Mouse (Mus musculus) embryonic facial prominence, embryonic 14.5 days (tissue): Measurements from ENCODE around the gene Ndufs3. TPM values are rescaled to one million over a fixed set of nuclear protein-coding genes. Genes with fewer than 3 reads are reported as not detected.
"Not testable (repeated sequence)": the region's sequence is repeated elsewhere in the genome, so short reads cannot be mapped to it uniquely, and the experiment has no call there.

Source experiments
- ATAC-seq: fragments of 200-750 bp; cut with Nextera tagmentation; 2 replicates; pipeline ENCODE4 v1.8.0; 2017; ENCODE audit warnings: low read depth, moderate number of reproducible peaks, moderate TSS enrichment
- DNase-seq: peaks from one replicate; pipeline ENCODE4 v3.0.0-alpha.2; 2015; ENCODE audit warnings: low spot score
- H3K27ac ChIP-seq: fragments of 300-500 bp; sonication (generic); replicated peaks from 2 replicates; pipeline ENCODE4 v1.5.1; 2014; ENCODE audit warnings: low read depth, mild to moderate bottlenecking, low read length, moderate library complexity
- H3K27me3 ChIP-seq: fragments of 300-500 bp; sonication (generic); replicated peaks from 2 replicates; pipeline ENCODE4 v1.6.1; 2014; ENCODE audit warnings: low read length; ENCODE audit not compliant: control insufficient read depth, insufficient read depth
- H3K36me3 ChIP-seq: fragments of 300-500 bp; sonication (generic); 2 replicates; pipeline ENCODE4 v1.6.1; 2014; ENCODE audit warnings: low read length, mixed read lengths; ENCODE audit not compliant: control insufficient read depth, insufficient read depth
- H3K4me1 ChIP-seq: fragments of 300-500 bp; sonication (generic); 2 replicates; pipeline ENCODE4 v1.6.1; 2014; ENCODE audit warnings: antibody characterized with exemption, low read length; ENCODE audit not compliant: control insufficient read depth, insufficient read depth
- H3K4me2 ChIP-seq: fragments of 300-500 bp; sonication (generic); 2 replicates; pipeline ENCODE4 v1.6.1; 2014; ENCODE audit warnings: low read depth, mild to moderate bottlenecking, low read length, moderate library complexity, mixed read lengths
- H3K4me3 ChIP-seq: fragments of 300-500 bp; sonication (generic); 2 replicates; pipeline ENCODE4 v1.5.1; 2014; ENCODE audit warnings: low read depth, mild to moderate bottlenecking, low read length
- H3K9ac ChIP-seq: fragments of 300-500 bp; sonication (generic); 2 replicates; pipeline ENCODE4 v1.6.1; 2014; ENCODE audit warnings: low read depth, mild to moderate bottlenecking, low read length, moderate library complexity, mixed read lengths
- H3K9me3 ChIP-seq: fragments of 300-500 bp; sonication (generic); 2 replicates; pipeline ENCODE4 v1.6.1; 2016; ENCODE audit warnings: low read length; ENCODE audit not compliant: control insufficient read depth
- whole genome bisulfite sequencing: fragments of 180-500 bp; shearing (Covaris S2); extraction: QIAGEN DNeasy Blood & Tissue Kit; methylation state at CpG from one replicate; pipeline ENCODE4 v1.1.7; 2014; 5-methylcytosine and 5-hydroxymethylcytosine counted together
- polyA plus RNA-seq: library from polyadenylated mRNA; unstranded; fragments of >200 nt; fragmentation: Nextera tagmentation; extraction: Ambion mirVana; gene quantifications from 2 replicates; pipeline ENCODE4 v1.2.1, GENCODE M21; 2014

The Ndufs3 gene
- polyA plus RNA-seq, 1 experiment from 2014 or later: 203 TPM

DNA sequence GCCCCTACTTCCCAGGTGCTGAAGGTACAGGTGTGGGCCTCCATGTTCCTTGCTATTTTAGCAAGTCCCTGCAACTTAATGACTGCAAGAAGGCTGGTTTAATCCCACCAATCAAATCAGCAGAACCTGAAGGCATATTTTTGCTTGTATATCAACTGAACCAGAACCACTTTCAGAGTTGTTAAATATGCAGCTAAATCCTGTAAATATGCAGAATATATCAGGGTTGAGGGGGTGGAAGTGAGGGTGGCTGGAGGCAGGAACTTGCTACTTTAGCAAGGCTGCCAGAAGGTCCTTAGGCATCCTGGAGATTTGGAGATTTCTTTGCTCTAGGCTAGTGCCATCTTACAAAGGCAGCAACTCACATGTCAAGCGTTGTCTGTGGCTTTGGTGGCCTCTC lies 10.9 kb upstream of the Ndufs3 start:
- peak overlapping the region; percentile 88 for H3K4me2 ChIP-seq
- H3K9me3 ChIP-seq: no peaks in the 10 kb centered on the region
- 57% methylated on average over 1 of the region's 1 CpGs for WGBS
- no peak overlapping the region for H3K4me3 ChIP-seq
- H3K27ac ChIP-seq: no peak overlapping the region
- peak overlapping the region; percentile 98; the same call in 1 of the 2 replicates for H3K9ac ChIP-seq
- DNase-seq (no peak), ATAC-seq (no peak)
- H3K27me3 ChIP-seq: no peaks in the 10 kb centered on the region
- peaks cover 19% of the 10 kb centered on the region for H3K4me1 ChIP-seq
- peaks cover 41% of the 10 kb centered on the region for H3K36me3 ChIP-seq

DNA sequence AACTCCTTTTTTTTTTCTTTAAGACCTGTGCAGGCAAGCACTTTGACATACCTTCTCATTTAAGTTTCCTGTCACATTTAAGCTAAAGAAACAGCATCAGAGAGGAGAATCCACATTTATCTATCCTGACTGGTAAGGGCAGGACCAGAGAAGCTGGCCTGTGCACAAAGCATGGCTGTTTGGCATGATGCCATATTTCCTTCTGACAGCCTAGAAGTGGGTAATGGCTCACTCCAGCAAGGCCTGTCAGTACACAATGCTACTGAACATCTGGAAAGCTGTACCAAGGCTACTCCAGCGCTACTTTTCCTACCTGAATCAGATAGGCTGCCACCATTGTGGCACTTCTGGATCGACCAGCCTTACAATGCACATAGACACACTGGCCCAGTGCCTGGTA lies 9.0 kb upstream of the Ndufs3 start:
- Histone ChIP-seq H3K9me3 (no peaks in the 10 kb centered on the region), H3K36me3 (peaks cover 59% of the 10 kb centered on the region), H3K27me3 (no peaks in the 10 kb centered on the region), H3K4me1 (peaks cover 19% of the 10 kb centered on the region), H3K27ac (no peak overlapping the region), H3K4me3 (no peak overlapping the region), H3K9ac (no peak overlapping the region), H3K4me2 (no peak overlapping the region)
- no peak for ATAC-seq
- peak; percentile 68 for DNase-seq
- WGBS: 70% methylated on average over 2 of the region's 2 CpGs

DNA sequence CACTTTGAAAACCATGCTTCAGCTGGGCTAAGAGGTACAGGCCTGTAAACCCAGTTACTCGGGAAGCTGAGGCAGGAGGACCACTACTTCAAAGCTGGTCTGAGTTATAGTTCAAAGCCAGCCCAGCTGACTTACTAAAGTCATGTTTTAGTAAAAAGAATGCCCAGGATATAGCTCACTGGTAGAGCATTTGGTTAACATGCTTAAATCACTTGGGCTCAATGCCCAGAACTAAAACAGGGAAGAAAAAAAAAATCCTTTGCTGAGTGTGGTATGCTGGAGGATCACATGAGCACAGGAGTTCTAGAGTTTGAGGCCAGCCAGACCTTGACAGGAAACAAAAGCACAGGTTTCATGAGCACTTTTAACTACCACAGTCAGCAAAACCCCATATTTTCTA lies 7.0 kb upstream of the Ndufs3 start:
- peaks cover 15% of the 10 kb centered on the region for H3K4me1 ChIP-seq
- DNase-seq: no peak
- no peaks in the 10 kb centered on the region for H3K27me3 ChIP-seq
- WGBS: 69% methylated on average over 1 of the region's 1 CpGs
- H3K36me3 ChIP-seq: peaks cover 71% of the 10 kb centered on the region
- no peaks in the 10 kb centered on the region for H3K9me3 ChIP-seq
- H3K27ac ChIP-seq: no peak overlapping the region
- no peak overlapping the region for H3K9ac ChIP-seq
- no peak overlapping the region for H3K4me3 ChIP-seq
- ATAC-seq: no peak
- no peak overlapping the region for H3K4me2 ChIP-seq

DNA sequence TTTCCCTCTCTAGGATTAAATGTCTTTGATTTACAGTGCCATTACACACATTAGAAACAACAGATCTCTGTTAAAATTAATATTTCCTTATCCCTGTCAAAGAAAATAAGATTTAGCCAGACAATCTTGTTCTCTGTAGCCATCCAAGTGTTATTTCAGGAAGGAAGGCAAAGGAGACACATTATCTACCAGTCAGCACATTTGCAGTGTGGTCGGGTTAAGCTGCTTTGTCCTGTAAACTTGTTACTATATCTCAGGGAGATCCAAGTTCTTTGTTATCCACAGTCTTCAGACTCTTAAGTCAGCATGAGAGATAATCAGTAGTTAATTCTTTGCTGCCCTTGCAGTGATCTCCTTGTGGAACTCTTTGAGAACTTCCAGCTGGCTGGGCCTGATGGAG lies 6.2 kb upstream of the Ndufs3 start:
- H3K9ac ChIP-seq: no peak overlapping the region
- ATAC-seq (no peak), DNase-seq (no peak)
- H3K36me3 ChIP-seq: peaks cover 75% of the 10 kb centered on the region
- H3K4me1 ChIP-seq: peaks cover 6% of the 10 kb centered on the region
- WGBS: 82% methylated on average over 1 of the region's 1 CpGs
- H3K27me3 ChIP-seq: no peaks in the 10 kb centered on the region
- no peaks in the 10 kb centered on the region for H3K9me3 ChIP-seq
- no peak overlapping the region for H3K4me3 ChIP-seq
- no peak overlapping the region for H3K27ac ChIP-seq
- no peak overlapping the region for H3K4me2 ChIP-seq

DNA sequence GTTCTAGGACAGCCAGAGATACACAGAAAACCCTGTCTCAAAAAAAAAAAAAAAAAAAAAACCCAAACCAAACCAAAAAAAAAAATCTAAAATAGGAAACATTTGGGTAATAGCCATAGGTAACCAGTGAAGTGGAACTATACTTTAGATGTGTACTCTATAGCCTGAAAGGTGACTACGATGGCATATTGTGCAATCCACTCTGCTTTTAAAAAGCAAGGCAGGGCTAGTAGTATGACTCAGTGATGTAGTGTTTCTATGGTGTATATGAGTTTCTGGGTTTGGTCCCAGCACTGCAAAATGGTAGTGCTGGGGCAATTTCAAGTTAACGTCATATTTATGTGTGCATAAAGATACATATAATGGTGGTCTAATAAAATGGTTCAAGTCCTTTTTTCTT lies 2.1 kb upstream of the Ndufs3 start:
- no peak overlapping the region for H3K4me2 ChIP-seq
- WGBS: 94% methylated on average over 2 of the region's 2 CpGs
- DNase-seq: no peak
- H3K4me3 ChIP-seq: no peak overlapping the region
- no peaks in the 10 kb centered on the region for H3K27me3 ChIP-seq
- ATAC-seq: no peak
- H3K9ac ChIP-seq: no peak overlapping the region
- peaks cover 60% of the 10 kb centered on the region for H3K36me3 ChIP-seq
- H3K4me1 ChIP-seq: peaks cover 11% of the 10 kb centered on the region
- no peaks in the 10 kb centered on the region for H3K9me3 ChIP-seq
- H3K27ac ChIP-seq: no peak overlapping the region

DNA sequence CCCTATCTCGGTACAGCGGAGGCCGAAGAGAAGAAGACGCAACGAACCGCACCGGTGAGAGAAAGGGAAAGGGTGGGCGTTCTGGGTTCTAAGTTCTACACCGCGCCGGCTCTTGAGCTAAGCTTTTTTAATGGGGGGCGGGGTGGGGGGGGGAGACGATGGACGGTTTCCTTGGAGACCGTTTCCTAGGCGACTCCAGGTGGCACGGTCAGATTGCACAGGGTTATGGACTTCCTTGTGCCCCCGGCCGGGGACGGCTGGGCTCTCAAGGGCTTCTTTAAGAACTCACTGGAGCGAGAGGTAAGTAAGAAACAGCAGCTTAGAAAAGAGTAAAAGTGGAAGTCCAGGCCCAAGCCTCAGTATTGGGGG lies 213 bp upstream of the Ndufs3 start:
- Histone ChIP-seq H3K4me1 (peaks cover 11% of the 10 kb centered on the region), H3K36me3 (peaks cover 59% of the 10 kb centered on the region), H3K9ac (peak overlapping the region; percentile 95), H3K9me3 (no peaks in the 10 kb centered on the region), H3K4me2 (peak overlapping the region; percentile 79), H3K4me3 (peak overlapping the region; percentile 97), H3K27me3 (no peaks in the 10 kb centered on the region), H3K27ac (peak overlapping the region; percentile 91)
- ATAC-seq: peak; percentile 63
- DNase-seq: peak; percentile 42
- 0% methylated on average over 20 of the region's 21 CpGs for WGBS

DNA sequence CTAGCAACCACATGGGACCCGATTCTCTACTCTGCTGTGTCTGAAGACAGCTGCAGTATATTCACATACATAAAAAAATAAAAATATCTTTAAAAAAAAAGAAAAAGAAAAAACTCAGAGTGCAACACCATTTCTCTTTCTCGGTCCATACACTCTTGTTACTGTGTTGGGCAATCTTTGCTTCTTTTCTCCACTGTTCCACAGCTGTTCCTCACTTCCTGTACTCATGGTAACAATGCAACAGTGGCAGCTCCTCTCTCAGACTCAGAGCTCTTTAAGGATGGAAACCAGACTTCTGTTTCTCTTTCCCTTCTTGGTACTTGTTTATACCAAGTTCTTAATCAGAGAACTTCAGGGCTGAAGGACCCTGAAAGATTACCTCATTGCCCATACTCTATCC lies 1.2 kb downstream of the Ndufs3 start:
- WGBS: 85% methylated on average over 2 of the region's 2 CpGs
- ATAC-seq (no peak), DNase-seq (no peak)
- Histone ChIP-seq H3K27me3 (no peaks in the 10 kb centered on the region), H3K4me1 (peaks cover 11% of the 10 kb centered on the region), H3K4me2 (peak overlapping the region; percentile 79), H3K27ac (0 out of 2 replicates have a peak overlapping the region, but pooled peaks have one; percentile 91), H3K9ac (peak overlapping the region; percentile 95), H3K36me3 (peaks cover 53% of the 10 kb centered on the region), H3K4me3 (peak overlapping the region; percentile 97), H3K9me3 (no peaks in the 10 kb centered on the region)

DNA sequence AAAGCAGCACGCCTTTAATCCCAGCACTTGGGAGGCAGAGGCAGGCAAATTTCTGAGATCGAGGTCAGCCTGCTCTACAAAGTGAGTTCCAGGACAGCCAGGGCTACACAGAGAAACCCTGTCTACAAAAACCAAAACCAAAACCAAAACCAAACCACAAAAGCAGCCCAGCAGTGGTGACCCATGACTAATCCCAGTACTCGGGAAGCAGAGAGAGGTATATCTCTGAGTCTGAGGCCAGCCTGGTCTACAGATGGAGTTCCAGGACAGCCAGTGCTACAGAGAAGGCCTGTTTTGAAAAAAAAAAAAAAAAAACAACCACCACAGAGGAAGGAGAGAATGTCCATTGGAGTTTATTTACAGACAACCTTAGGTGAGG lies 10.3 kb downstream of the Ndufs3 start:
- Histone ChIP-seq H3K27me3 (peaks cover 11% of the 10 kb centered on the region), H3K36me3 (peaks cover 61% of the 10 kb centered on the region)
- H3K9ac ChIP-seq, H3K9me3 ChIP-seq, DNase-seq, ATAC-seq, H3K4me3 ChIP-seq, H3K4me2 ChIP-seq, H3K27ac ChIP-seq, H3K4me1 ChIP-seq: not testable (repeated sequence)
- WGBS: 90% methylated on average over 3 of the region's 3 CpGs

DNA sequence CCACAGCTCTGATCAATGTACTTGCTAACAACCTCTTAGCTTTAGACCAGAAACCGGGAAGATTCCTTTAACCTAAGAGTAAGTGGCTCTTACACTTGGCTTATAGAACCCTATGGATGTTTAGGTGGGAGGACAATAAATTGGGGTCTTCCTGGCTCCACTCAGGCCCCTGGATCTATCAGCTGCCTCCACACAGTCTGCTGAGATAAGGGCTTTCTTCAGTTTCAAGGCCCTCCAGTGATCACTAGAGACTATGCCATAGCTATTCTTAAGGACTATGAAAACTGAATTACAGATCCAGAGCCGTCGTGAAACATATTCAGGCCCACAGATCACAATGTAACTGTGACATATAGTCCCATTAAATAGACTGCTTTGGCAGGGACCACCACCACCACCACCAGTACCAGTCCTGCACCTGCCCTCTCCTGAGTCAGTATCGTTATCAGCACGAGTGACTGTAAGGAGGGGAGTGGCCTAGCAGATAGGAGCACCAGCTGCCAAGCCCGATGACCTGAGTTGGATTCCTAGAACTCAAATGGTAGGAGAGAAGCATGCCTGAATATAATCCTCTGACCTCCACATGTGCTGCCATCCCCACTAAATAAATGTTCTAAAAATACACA lies 10.8 kb downstream of the Ndufs3 start:
- Histone ChIP-seq H3K4me2 (no peak overlapping the region), H3K27me3 (peaks cover 15% of the 10 kb centered on the region), H3K9ac (no peak overlapping the region), H3K4me3 (no peak overlapping the region), H3K9me3 (no peaks in the 10 kb centered on the region), H3K4me1 (peaks cover 7% of the 10 kb centered on the region; the same call in 1 of the 2 replicates), H3K27ac (no peak overlapping the region), H3K36me3 (peaks cover 56% of the 10 kb centered on the region)
- ATAC-seq (no peak), DNase-seq (no peak)
- whole genome bisulfite sequencing: 94% methylated on average over 6 of the region's 6 CpGs
